Mouse (Mus musculus): ENCODE results near the gene Gm45015.
"Not testable (repeated sequence)": the region's sequence is repeated elsewhere in the genome, so short reads cannot be mapped to it uniquely, and the experiment has no call there.

The Gm45015 gene

GRCm38 (mm10) chrX:73336740-73337139 is at the start of gene Gm45015:
Gm45015 (minus strand) TSS chrX:73336840.
- no peak for DNase-seq (ENCODE audit: low read depth, low spot score)

GRCm38 (mm10) chrX:73384924-73385323 is 48.3 kb upstream of the Gm45015 start:
- no peak for DNase-seq (ENCODE audit: low read depth, low spot score)

- DNase-seq (ENCODE audit: low read depth, low spot score) = no peak
These were observed 47.8 kb upstream of the Gm45015 start for GRCm38 (mm10) chrX:73384419-73384818.

GRCm38 (mm10) chrX:73363291-73363690 is 26.7 kb upstream of the Gm45015 start:
- no peak for DNase-seq (ENCODE audit: low read depth, low spot score)

- no peak for DNase-seq (ENCODE audit: low read depth, low spot score)
These were observed 20.1 kb upstream of the Gm45015 start for GRCm38 (mm10) chrX:73356719-73357118.

- DNase-seq (ENCODE audit: low read depth, low spot score) = no peak
These were observed 19.5 kb upstream of the Gm45015 start for GRCm38 (mm10) chrX:73356163-73356562.

- DNase-seq (ENCODE audit: low read depth, low spot score) = no peak
These were observed 7.7 kb upstream of the Gm45015 start for GRCm38 (mm10) chrX:73344346-73344745.

- DNase-seq (ENCODE audit: low read depth, low spot score) = no peak
These were observed 7.2 kb upstream of the Gm45015 start for GRCm38 (mm10) chrX:73343802-73344201.

GRCm38 (mm10) chrX:73342941-73343735 is 6.5 kb upstream of the Gm45015 start:
- peak; percentile 8 for DNase-seq (ENCODE audit: low read depth, low spot score)

GRCm38 (mm10) chrX:73342483-73342895 is 5.8 kb upstream of the Gm45015 start, which contains the start of gene Zfp275:
Zfp275 (plus strand) TSS chrX:73342621.
- peak; percentile 44 for DNase-seq (ENCODE audit: low read depth, low spot score)

- no peak for DNase-seq (ENCODE audit: low read depth, low spot score)
These were observed 5.4 kb upstream of the Gm45015 start for GRCm38 (mm10) chrX:73342068-73342467.

GRCm38 (mm10) chrX:73341473-73341872 is 4.8 kb upstream of the Gm45015 start:
- no peak for DNase-seq (ENCODE audit: low read depth, low spot score)

GRCm38 (mm10) chrX:73333548-73333947 is 3.1 kb downstream of the Gm45015 start:
- no peak for DNase-seq (ENCODE audit: low read depth, low spot score)

- DNase-seq (ENCODE audit: low read depth, low spot score) = no peak
These were observed 9.4 kb downstream of the Gm45015 start for GRCm38 (mm10) chrX:73327215-73327614.

GRCm38 (mm10) chrX:73321029-73321428 is 15.6 kb downstream of the Gm45015 start:
- DNase-seq (ENCODE audit: low read depth, low spot score) = no peak

- no peak for DNase-seq (ENCODE audit: low read depth, low spot score)
These were observed 24.1 kb downstream of the Gm45015 start for GRCm38 (mm10) chrX:73312522-73312921.

GRCm38 (mm10) chrX:73295745-73296144 is 40.9 kb downstream of the Gm45015 start:
- DNase-seq (ENCODE audit: low read depth, low spot score) = not testable (repeated sequence)

GRCm38 (mm10) chrX:73292876-73293275 is 43.8 kb downstream of the Gm45015 start, which contains the start of the genes Xlr5a and Xlr5c:
Xlr5a (minus strand) TSS chrX:73292976.
Xlr5c (minus strand) TSS chrX:73292976.
- not testable (repeated sequence) for DNase-seq (ENCODE audit: low read depth, low spot score)
